Mouse (Mus musculus) lung, adult 18-20 months (tissue): ENCODE data around the gene Krt222.
"Not testable (repeated sequence)": the region's sequence is repeated elsewhere in the genome, so short reads cannot be mapped to it uniquely, and the experiment has no call there.

Source experiments
- DNase-seq, 2 experiments: peaks; one replicate each; pipeline ENCODE4 v3.0.0; 2022; ENCODE audit warnings: mixed read lengths in 2 of 2

Gene Krt222

DNA sequence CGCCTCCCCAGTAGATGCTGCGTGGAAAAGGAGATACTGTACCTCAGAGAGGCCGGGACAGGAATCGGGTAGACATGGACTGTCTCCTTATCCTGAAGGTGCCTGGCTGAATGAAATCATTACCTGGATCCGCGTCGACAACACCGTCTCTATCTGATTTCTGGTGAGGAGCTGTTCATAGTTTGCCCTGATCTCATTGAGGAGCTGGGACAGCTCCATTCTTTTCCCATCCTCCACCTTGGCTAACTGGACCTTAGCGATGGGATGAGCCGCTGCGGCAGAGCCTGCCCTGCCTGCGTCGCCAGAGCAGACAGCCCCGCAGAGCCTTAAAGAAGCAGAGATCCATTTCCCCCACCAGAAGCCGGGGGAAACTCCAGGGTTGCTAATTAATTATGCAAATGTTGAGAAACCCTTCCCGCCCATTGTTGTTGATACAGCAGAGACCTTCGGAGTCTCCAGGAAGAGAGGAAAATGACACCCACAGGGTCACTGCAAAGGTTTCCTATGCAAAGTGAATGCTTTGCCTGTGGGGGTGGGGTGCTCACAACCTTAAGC is at the start of gene Krt222:
Gene Krt222 (minus strand): TSS at position 266 of the 555 bp plus-strand sequence.
- no peak for DNase-seq

GRCm38 (mm10) chr11:99292846-99293245 is 49.0 kb upstream of the Krt222 start:
- DNase-seq: peak; percentile 2 to 4

GRCm38 (mm10) chr11:99284833-99285312 is 41.0 kb upstream of the Krt222 start, which contains the start of gene Krt24:
Gene Krt24 (minus strand): TSS chr11:99285262.
- no peak for DNase-seq

DNA sequence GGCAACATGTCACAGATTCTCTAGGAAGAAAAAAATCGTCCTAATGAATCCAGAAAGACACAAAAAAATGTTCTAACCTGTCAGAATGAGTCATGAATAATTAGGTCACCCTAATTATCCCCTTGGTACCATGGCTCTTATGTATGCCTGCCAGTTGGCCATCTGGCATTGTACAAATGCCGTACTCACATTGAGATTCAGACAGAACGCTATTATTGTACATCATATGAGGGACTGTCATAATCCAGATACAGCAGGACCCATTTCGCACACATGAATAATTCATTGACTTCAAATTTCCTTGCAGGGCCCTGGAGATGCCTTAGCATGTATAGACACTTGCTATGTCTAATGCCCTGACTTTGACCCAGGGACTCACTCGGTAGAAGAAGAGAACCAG is 40.1 kb upstream of the Krt222 start:
- DNase-seq: no peak

DNA sequence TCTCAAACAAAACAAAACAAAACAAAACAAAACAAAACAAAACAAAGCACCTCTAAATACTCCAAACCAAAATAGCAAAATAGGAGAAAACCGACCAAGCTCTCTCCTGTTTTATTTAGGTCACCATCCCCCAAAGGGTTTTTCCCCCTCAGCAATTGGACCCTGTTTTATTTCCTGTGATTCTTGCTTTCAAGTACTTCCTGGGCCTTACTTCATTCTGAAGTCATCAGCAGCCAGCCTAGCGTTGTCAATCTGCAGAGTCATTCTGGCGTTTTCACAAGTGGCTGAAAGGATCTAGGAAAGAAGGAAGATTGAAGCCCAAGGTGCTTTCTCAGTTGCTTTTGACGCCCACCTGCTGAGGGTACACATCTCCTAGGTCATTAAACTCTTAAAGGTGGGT is 39.4 kb upstream of the Krt222 start:
- no peak for DNase-seq

- DNase-seq: no peak
Observed at GRCm38 (mm10) chr11:99281116-99281515, 37.2 kb upstream of the Krt222 start.

DNA sequence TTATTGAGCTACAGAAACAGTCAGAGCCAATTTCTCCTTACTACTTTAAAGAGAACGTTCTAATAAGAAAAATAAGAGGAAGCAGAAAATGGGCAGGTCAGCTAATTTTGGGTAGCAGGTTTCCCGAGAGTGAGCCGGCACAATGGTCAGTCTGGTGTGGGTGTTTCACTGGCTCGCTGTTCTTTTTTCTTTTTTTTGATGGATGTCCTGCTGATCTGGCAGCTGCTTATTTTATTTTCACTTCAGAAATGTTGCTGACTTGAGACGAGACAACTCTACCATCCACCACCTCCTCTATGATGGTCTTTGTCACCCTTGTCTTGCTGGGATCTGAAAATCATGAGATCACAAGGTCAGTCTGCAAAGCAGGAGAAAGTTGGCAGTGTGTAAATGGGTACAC is 36.1 kb upstream of the Krt222 start:
- DNase-seq: no peak

DNA sequence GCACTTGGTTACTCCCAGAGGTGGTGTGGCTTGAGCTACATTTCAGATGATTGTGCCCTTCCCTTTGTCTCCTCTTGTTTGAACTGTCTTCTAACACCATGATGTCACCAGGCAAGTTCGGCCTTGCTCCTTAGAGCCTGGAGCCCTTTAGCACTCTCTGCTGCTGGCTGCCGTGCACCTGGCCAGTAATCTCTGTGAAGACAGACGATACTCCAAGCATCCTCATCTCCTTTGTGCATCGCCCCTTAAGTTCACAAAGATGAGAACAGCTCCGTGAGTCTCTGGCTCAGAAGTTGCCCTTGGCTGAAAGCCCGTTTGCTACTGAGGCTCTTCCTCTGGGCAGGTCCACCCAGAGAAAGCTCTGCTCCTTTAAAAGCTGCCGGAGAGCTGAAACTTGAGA is 32.9 kb upstream of the Krt222 start:
- no peak for DNase-seq

- DNase-seq: no peak
Observed at GRCm38 (mm10) chr11:99275624-99276023, 31.7 kb upstream of the Krt222 start.

GRCm38 (mm10) chr11:99272721-99273120 is 28.8 kb upstream of the Krt222 start:
- DNase-seq: no peak

DNA sequence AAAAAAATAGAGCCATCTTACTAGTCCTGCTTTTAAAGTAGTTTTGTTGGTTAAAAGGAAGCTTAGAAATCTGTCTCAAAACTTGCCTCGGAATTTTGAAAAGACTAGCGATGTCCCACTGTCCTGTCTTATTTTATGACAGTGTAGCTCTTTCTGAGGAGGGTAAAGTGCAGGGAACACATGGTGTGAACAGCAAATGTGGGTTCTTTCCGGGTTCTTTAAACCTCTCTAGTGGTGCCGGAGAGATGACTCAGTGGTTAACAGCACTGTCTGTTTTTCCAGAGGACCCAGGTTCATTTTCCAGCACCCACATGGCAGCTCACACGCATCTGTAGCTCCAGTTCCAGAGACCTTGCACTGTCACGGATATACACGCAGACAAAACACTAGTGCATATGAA is 25.3 kb upstream of the Krt222 start:
- DNase-seq: no peak

DNA sequence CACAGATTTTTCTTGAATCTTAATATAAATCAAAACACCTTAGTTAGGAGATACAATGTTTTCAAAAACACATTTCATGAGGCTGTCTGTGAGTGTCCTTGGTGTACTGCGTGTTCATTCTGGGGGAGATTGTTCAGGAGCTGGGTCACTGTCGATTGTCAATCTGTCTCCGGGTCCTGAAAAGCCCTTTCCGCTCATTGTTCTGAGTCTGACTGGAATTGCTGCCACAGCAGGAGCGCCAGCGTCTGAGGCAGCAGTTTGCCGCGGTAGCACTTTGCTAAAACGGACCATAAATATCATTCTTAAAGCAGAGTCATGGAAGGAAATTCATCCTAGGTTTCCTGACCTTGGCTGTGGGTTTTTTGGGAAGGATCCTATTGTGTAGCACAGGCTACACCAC is 21.9 kb upstream of the Krt222 start:
- DNase-seq: no peak

- no peak for DNase-seq
Observed at GRCm38 (mm10) chr11:99265220-99265619, 21.3 kb upstream of the Krt222 start.

- no peak for DNase-seq
Observed at GRCm38 (mm10) chr11:99256213-99256612, 12.3 kb upstream of the Krt222 start.

DNA sequence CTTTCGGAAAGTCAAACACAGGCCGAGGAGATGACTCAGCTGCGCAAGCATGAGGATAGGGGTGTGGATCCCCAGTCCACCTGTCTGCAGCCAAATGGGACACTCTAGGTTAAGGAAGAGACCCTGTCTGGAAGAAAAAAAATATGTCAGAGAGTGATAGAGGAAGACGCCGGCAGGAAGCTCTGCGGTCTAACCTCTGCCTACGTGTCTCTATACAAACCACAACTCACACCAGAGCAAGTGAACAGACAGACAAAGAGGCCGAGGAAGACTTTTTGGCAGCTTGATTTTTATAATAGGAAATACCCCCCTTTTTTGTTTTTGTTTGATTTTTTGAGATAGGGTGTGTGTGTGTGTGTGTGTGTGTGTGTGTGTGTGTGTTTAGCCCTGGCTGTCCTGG is 11.4 kb upstream of the Krt222 start:
- no peak for DNase-seq

DNA sequence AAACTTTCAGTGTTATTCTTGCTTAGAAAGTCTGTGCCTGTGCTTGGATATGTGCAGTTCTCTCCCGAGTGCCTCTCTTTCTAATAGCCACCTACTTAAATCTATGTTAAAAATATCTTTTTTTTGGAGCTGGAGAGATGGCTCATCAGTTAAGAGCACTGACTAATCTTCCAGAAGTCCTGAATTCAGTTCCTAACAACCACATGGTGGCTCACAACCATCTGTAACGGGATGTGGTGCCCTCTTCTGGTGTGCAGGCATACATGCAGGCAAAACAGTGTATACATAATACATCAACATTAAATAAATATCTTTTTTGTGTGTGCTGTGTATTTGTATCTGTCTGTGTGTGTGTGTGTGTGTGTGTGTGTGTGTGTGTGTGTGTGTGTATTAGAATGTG is 10.0 kb upstream of the Krt222 start:
- no peak for DNase-seq

GRCm38 (mm10) chr11:99252671-99253070 is 8.8 kb upstream of the Krt222 start:
- DNase-seq: no peak

- DNase-seq: no peak
Observed at GRCm38 (mm10) chr11:99250666-99251065, 6.8 kb upstream of the Krt222 start.

DNA sequence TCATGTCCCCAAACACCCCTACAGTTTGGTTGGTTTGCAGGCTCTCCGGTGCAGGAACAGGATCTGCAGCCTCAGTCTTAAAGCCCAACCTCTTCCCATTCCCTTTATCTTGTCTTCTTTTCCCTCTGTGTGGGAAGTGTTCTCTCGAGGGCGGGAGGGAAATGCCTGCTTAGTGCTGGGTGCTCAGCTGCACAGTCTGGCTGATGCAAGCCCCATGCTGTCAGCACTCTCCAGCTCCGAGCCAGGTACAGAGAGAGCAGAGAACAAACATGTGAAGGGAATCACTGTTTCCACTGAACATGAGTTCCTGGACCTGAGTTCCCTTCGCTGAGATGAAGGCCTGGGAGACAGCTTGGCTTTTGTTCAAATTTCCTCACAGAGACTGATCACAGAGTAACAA is 6.4 kb upstream of the Krt222 start:
- no peak for DNase-seq

DNA sequence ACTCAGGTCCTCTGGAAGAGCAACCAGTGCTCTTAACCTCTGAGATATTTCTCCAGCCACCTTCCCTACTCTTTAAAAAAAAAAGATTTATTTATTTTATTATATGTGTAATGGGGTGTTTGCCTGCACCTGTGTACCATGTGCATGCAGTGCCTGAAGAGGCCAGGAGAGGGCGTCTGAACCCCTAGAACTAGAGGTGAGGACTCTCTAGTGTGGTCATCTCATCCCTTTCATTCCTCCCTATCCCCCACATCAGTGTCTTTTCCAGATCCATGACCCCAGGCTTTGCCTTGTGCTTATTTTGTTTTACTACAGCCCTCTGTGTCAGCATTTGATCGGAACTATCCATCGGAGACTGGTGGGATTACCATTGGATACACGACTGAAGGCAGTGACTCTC is 5.2 kb upstream of the Krt222 start:
- no peak for DNase-seq

DNA sequence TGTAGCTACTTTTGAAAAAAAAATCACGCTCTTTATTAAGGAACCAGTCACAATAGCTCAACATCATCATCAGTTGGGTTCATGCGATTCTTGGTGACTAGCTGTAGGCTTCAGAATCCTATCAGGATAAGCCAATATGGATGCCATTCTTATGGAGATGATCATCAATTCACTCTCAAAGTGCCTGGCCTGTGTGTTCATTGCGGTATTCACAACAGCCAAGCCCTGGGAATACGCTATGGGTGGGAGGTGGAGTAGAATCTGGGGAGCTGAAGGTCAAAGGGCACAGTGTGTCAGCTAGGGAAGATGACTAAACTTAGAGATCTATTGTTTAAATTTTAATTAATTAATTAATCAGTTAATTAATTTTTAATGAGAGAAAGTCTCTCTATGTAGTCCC is 4.0 kb upstream of the Krt222 start:
- no peak for DNase-seq

GRCm38 (mm10) chr11:99244519-99244918 is 634 bp upstream of the Krt222 start:
- DNase-seq: not testable (repeated sequence)

- no peak for DNase-seq
Observed at GRCm38 (mm10) chr11:99243200-99243819, 575 bp downstream of the Krt222 start.

GRCm38 (mm10) chr11:99242056-99242455 is 1.8 kb downstream of the Krt222 start:
- DNase-seq: no peak

DNA sequence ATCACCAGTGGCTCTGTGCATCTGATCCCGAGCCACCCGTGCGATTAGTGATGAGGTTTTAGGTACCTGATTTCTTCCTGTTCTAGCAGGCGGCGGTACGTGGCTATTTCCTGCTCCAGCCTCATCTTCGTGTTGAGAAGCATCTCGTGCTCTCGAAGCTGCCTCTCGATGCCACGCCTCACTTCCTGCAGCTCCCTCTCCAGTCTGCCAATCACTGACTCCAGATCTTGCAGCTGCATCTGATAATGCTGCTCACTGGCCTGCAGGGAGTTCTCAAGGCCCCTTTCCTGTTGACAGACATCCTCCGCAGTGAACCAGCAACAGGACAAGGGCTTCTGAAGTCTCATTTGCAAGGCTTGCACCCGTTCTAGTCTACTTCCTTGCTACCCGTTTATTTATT is 5.4 kb downstream of the Krt222 start:
- DNase-seq: peak in 1 of 2 experiments; percentile 31
